Mouse (Mus musculus) splenic B cell, adult 2 months (primary cell): Measurements from ENCODE around the gene Eps8l3.
"Not testable (repeated sequence)": the region's sequence is repeated elsewhere in the genome, so short reads cannot be mapped to it uniquely, and the experiment has no call there.

Experiments
- DNase-seq: peaks from one replicate; pipeline ENCODE4 v3.0.0-alpha.2; 2011; ENCODE audit warnings: low read depth, low spot score
- H3K27me3 ChIP-seq: 2 replicates; pipeline ENCODE4 v1.6.1; 2012; ENCODE audit warnings: mild to moderate bottlenecking, low read length, moderate library complexity, mixed read lengths; ENCODE audit not compliant: control insufficient read depth, poor library complexity, insufficient read depth, severe bottlenecking
- H3K36me3 ChIP-seq: 2 replicates; pipeline ENCODE4 v1.6.1; 2012; ENCODE audit warnings: mild to moderate bottlenecking, low read length, moderate library complexity, mixed read lengths; ENCODE audit not compliant: control insufficient read depth, poor library complexity, insufficient read depth, severe bottlenecking

Eps8l3 gene

DNA sequence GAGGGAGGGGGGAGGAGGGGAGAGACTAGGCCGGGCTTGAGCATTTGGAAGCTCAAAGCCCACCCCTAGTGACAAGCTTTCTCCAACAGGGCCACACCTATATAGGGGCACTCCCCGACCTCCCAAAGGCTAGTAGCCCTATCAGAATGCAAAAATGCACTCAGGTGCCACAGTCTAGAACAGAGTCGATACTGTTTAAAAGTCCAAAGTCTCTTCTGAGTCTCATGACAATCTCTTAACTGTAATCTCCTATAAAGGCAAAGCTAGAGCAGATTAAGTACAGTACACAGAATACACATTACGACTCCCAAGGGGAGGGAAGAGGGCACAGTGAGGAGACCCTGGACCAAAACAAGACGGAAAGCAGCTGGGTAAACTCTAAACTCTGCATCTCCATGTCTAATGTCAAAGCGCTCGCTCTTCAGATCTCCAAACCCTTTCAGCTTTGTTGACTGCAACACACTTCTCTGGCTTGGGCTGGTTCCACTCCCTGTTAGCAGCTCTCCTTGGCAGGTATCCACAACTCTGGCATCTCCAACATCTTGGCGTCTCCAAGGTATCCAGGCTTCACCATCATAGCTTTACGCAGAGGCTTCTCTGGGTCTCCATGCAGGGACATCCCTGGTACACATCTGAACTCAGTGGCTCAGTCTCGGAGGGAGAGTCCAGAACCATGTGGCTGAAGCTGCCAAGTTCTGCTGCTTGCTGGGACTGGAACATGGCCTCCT lies 11.5 kb upstream of the Eps8l3 start:
- Histone ChIP-seq H3K27me3 (no peaks in the 10 kb centered on the region; the same call in 1 of the 2 replicates), H3K36me3 (no peaks in the 10 kb centered on the region)
- no peak for DNase-seq

DNA sequence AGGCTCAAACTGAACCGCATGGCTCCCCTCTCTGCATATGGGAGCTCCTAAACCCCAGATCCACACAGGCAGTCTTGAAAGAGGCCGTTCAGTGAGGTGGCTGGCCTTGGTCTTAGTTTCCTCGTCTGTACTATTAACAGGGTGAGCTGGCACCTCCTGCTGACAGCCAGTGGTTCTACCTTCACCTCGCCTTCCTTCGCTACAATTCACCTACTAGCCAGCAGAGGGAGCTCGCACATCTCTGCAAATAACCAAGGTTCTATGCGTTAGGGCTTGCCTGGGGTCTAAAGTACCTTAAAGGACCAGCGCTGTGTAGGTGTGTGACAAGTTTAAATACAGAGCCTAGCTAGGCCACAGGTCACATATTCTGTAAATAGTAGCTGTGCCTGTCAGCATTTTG lies 9.9 kb upstream of the Eps8l3 start:
- H3K36me3 ChIP-seq: no peaks in the 10 kb centered on the region
- DNase-seq: peak; percentile 91
- H3K27me3 ChIP-seq: no peaks in the 10 kb centered on the region; the same call in 1 of the 2 replicates

DNA sequence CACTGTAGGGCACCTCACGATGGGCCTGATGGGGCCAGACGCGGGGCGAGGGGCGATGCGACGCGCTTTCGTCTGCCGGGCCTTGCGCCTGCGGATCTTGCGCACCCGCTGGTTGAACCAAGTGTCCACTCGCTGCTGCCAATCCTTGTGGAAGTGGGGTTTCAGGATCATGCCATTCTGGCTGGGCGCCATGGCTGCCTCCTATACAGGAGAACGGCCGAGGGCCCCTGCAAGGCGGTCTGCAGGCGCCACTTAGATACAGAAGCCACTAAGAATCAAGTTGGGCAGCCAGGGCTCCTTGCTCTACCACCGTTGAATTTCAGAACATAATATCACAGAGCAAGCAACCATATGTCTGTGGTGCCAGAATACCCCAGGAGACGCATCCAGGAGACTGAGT lies 8.6 kb upstream of the Eps8l3 start:
- no peak for DNase-seq
- Histone ChIP-seq H3K27me3 (no peaks in the 10 kb centered on the region; the same call in 1 of the 2 replicates), H3K36me3 (no peaks in the 10 kb centered on the region)

DNA sequence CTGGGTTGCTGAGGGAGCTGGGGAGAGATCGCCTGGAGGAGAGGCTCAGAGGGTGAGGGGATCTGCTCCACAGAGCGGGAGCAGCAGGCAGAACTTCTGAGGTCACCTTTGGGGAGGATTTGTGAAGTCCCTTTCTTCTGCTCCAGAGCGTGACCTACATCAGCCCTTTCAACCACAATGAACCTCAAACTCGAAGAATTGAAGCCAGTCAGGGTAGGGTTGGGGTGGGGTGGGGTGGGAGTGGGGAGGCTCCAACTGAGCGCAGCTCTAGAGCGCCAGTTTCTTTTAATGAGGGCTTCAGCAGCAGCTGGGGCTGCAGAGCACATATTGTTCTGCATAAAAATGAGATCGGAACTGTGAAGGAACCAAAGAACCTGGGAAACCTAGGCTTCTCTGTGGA lies 7.9 kb upstream of the Eps8l3 start:
- H3K27me3 ChIP-seq: no peaks in the 10 kb centered on the region; the same call in 1 of the 2 replicates

DNA sequence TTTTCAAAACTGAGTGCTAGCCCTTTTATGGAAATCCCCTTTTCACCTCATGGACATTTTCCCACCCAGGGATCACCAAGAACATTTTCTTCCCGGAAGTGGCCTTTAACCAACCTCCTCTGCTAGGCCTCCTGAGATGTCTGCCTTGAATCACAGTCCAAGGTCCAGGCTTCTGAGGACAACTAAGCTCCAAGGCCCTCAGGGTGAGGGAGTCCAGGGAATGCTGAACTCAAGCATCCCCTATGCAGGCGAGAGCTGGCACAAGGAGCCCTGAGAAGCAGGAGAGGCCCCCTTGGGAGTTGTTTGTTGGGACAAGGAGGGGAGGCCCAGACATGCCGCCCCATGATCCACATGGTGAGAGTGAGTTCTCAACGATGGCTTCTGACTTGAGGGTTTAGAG lies 7.1 kb upstream of the Eps8l3 start:
- H3K36me3 ChIP-seq: no peaks in the 10 kb centered on the region
- no peak for DNase-seq
- H3K27me3 ChIP-seq: no peaks in the 10 kb centered on the region; the same call in 1 of the 2 replicates

More for the DNA sequence above, 7.9 kb upstream of the Eps8l3 start:
- no peaks in the 10 kb centered on the region for H3K36me3 ChIP-seq
- DNase-seq: no peak

DNA sequence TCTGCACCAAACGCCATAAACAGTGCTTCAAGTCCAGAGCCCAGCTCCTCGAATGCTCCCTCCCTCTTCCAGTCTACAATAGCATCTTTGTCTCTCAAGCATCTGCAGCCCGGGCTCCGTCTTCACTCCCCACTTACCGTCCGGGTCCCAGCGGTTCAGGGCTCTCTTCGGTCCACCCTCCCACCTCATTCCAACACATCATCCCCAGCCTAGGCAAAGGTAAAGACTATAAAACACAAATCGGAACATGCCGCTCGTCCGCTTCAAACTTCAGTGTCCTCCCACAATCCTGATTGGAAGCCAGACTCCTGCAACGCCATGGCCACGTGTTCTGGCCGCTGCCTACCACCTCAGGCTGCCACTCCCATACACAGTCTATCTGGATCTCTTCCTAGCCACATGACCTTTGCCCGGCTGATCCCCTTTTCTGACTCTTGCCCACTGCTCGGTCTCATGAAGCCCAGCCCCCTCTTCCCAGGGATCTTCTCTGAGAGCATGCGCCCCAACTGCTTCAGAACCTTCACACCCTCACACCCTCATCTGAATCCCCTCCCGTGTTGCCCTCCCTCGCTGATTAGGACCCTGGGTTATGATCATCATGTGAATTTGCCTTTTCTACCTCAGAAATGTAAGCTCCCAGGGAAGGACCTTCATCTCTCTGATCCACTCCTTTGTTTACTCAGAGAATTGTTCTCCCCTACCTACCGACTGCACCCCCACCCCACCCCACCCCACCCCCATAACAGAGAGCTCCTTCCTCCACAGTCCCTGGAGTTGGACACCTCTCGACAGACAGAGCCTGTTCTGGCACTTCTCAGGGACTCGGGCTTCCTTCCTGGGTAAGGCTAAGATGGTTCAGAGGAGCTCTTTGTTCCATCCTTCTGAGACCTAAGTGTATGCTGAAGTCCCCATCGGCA lies 3.4 kb upstream of the Eps8l3 start:
- no peaks in the 10 kb centered on the region for H3K36me3 ChIP-seq
- H3K27me3 ChIP-seq: no peaks in the 10 kb centered on the region
- DNase-seq: no peak

DNA sequence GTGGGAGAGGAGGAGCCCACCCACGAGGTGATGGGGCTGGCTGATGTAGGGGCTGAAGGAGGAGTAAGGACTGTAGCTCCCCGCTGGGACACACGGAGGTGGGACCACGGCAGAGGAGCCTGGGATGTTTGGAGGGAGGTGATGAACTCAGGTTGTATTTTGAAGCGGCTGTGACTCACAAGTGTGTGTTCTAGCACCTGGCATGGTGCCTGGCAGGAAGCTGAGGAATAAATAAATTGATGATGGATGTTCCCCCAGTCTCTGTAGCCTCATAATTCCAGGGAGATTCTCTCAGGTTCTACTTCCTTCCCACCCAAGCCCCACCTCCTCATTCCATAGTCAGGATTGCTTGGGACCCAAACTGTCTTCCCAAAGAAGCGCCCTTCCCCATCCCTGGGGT lies 1.8 kb upstream of the Eps8l3 start:
- Histone ChIP-seq H3K27me3 (no peaks in the 10 kb centered on the region), H3K36me3 (no peaks in the 10 kb centered on the region)
- no peak for DNase-seq

DNA sequence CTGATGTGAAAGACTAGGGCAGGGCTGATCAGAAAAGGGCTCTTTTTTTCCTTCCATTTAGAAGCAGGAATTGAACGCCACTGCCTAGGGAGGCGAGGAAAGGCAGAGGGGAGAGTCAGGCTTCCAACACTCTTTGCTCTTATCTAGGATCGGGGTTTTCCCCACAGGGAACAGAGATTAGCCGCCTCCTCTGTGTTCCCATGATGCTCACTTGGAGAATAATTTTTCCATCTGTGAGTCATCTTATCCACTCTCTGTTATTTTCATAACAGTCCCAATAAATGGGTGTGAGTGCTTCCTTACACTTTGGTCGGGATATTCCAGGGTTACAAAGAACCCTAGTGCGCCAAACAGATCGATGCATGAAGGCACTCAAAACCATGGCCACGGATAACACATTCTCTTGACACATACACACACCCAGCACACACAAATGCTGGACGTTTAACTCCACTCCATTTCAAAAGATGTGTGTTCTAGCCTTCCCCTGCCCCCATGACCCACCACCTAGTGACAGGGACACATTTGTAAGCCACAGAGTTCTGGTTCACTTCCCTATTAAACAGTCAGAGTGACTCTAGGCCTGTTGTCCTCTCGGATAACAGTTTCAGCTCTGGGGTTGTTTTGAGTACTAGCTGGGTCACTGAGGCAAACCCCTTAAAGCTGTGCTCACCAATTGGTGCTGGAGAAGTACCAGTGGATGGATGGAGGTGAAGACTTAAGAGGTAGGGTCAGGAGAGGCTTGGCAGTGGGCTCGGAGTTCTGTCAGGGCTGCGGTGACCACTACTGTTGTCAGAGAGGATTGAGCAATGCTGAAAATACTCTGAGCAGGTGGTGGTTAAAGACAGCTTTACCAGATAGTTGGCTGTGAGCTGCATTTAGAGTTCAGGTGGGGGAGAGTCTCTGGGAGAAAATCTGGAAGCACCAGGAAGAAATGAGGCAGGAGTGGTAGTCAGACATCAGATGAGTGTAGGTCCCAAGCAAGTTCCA lies 1.0 kb downstream of the Eps8l3 start:
- Histone ChIP-seq H3K36me3 (no peaks in the 10 kb centered on the region), H3K27me3 (no peaks in the 10 kb centered on the region)
- DNase-seq: no peak

DNA sequence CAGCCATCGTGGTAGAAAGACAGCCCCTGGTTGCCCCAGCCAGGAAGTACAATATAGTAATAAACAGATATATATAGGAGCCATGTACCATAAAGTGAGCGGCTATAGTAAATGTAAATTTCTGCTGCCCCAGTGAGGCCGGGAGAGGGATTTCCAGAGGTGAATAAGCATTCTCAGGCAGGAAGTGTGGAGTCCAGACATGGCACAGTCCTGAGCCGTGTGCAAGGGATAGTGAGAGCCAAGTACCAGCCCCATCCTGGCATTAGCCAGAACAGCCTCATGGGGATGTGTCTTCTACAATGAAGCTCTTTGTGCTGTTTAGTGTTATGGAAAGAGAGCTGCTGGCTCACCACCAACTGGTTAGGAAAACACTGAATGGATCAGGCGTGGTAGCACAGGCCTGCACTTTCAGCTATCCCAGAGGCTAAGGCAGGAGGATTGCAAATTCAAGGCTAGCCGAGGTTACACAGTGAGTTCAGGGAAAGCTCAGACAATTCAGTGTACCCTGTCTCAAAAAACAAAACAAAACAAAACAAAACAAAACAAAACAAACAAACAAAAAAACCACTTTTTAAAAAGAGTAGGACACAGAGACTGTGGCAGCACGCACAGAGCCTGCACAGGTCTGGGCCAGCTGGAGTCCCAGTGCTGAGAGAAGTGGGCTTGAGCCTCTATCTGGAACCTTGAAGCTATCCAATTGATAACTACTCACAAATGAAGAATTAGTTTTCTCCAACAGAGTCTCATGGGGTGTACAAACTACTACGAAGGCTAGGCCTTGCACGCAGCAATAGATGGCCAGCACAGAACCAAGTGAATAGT lies 10.9 kb downstream of the Eps8l3 start:
- Histone ChIP-seq H3K36me3 (no peaks in the 10 kb centered on the region), H3K27me3 (no peaks in the 10 kb centered on the region)
- no peak for DNase-seq

DNA sequence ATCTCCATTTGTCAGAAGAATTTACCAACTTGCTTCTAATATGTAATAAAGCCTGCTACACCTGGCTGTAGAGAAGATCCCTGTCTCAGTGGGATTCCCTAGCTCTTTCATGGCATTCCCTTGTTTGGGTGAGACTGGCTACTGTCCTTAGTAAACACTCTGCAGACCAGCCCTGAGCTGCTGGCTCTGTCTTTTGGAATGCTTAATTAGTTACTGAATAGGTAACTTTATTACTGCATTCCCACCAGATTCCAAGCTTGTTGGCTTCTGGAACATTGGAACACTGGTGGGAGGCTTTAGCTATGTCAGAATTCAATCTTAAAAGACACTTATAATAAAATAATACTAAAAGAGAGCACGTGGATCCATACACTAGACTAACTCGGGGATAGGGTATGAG lies 12.2 kb downstream of the Eps8l3 start:
- H3K36me3 ChIP-seq, DNase-seq, H3K27me3 ChIP-seq: not testable (repeated sequence)

DNA sequence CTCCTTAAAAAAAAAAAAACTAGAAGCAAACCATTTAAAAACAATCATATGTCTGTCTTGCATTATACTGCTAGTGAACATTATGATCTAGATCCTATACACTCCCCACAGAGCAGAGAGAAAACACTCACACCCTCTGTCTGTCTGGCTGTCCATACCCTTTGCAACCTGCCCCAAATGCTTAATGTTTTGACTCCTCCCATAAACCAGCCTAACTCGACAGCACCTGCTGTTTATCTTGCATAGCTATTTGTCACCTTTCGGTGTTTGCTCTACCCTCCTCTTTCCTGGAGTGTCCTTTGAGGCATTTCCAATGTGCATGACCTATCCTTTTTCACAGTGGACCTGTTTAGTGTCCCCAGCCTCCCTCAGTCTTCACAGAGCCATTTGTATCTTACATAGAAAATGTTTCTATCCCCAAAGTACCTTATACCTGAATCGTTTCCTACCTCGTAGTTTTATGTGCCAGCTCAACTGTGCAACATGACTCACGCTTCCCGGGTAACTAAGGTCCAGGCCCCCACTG lies 18.2 kb downstream of the Eps8l3 start:
- no peak for DNase-seq

DNA sequence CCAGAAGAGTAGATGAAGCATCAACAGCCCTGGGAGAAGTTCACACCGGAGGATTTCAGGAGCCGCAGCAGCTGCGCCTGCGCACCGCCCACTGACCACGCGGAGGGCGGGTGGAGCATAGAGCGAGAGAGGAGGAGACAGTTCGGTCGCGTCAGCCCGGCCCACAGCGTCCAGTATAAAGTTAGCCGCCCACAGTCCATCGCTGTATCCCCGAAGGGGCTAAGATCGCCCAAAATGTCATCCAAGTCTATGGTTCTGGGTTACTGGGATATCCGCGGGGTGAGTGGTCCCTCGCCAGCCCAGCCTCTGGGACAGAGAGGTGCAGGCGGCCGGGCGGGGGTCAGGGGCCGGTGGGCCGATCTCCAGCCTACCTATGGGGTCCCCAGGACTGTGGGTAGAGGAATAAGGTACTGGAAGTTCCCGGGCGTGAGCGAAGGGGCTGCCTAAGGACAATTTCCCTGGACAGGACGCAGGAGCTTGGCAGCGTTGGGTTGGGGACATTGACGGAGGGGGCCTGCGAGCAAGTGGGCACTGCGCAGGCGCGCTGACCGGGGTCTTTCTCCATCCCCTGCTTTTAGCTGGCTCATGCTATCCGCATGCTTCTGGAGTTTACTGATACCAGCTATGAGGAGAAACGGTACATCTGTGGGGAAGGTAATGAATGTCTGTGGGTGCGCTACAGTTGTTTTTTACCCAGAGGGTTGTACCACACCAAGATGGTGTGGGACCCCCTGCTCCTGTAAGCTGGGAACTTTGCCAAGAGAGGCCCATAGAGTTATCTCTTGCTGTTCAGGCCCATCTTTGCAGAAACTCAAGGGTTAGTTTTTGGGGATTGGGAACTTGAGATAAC lies 18.9 kb downstream of the Eps8l3 start, which contains the start of gene Gstm5:
TSS of gene Gstm5 (plus strand) at position 102 of the 850 bp plus-strand sequence.
- peak; percentile 7 for DNase-seq
- no peaks in the 10 kb centered on the region for H3K36me3 ChIP-seq
- peaks cover 2% of the 10 kb centered on the region; the same call in 1 of the 2 replicates for H3K27me3 ChIP-seq

More for the DNA sequence above, 18.2 kb downstream of the Eps8l3 start:
- H3K36me3 ChIP-seq: no peaks in the 10 kb centered on the region
- H3K27me3 ChIP-seq: peaks cover 2% of the 10 kb centered on the region; the same call in 1 of the 2 replicates

DNA sequence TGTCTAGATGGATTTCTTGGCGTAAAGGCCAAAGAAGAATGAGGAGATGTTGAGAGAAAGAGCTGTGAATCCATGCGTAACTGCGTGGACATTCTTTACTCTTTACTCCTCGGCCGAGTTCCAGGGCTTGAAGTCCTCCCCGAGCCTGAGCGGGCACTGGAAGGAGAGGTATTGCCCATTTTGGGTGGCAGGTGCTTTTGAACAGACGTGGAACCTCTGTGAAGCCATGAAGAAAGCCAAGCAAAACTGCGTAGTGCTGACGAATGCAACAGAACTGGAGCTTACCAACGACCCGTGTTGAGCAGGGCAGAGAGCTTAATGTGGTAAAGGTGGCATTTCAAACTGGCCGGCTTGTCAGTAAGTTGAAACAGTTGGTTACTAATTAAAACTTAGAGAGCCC lies 21.7 kb downstream of the Eps8l3 start:
- no peaks in the 10 kb centered on the region for H3K36me3 ChIP-seq
- no peak for DNase-seq
- peaks cover 2% of the 10 kb centered on the region; the same call in 1 of the 2 replicates for H3K27me3 ChIP-seq
